Mouse (Mus musculus) CH12.LX (cell line): ENCODE measurements around the gene Sema3f.

Source experiments
- CHD1 ChIP-seq: IDR thresholded peaks from 2 replicates; pipeline ENCODE4 v1.6.1; 2012; ENCODE audit warnings: low read depth, low read length, improper control_type of control experiment, inconsistent platforms
- CTCF ChIP-seq, 2 experiments: IDR thresholded peaks in 1 of 2; conservative IDR thresholded peaks in 1 of 2; 2 replicates each; pipeline ENCODE4 v1.5.1; 2011 to 2012; ENCODE audit warnings: low read depth in 2 of 2, low read length in 2 of 2, improper control_type of control experiment in 1 of 2, inconsistent platforms in 1 of 2, mild to moderate bottlenecking in 1 of 2, moderate library complexity in 1 of 2
- EP300 ChIP-seq: IDR thresholded peaks from 2 replicates; pipeline ENCODE4 v1.6.1; 2011; ENCODE audit warnings: low read length, improper control_type of control experiment
- GABPA ChIP-seq: IDR thresholded peaks from 2 replicates; pipeline ENCODE4 v1.6.1; 2012; ENCODE audit warnings: low read depth, low read length, improper control_type of control experiment, inconsistent platforms; ENCODE audit not compliant: insufficient replicate concordance
- NELFE ChIP-seq: IDR thresholded peaks from 2 replicates; pipeline ENCODE4 v1.6.1; 2011; ENCODE audit warnings: low read depth, low read length, improper control_type of control experiment
- PAX5 ChIP-seq: IDR thresholded peaks from 2 replicates; pipeline ENCODE4 v1.6.1; 2012; ENCODE audit warnings: low read length, inconsistent platforms, mixed read lengths
- POLR2A ChIP-seq: IDR thresholded peaks from 2 replicates; pipeline ENCODE4 v1.6.1; 2011; ENCODE audit warnings: low read depth, mild to moderate bottlenecking, improper control_type of control experiment, low read length
- RCOR1 ChIP-seq: conservative IDR thresholded peaks from 2 replicates; pipeline ENCODE4 v1.6.1; 2012; ENCODE audit warnings: low read depth, mild to moderate bottlenecking, inconsistent platforms, low read length, improper control_type of control experiment
- TBP ChIP-seq: conservative IDR thresholded peaks from 2 replicates; pipeline ENCODE4 v1.6.1; 2011; ENCODE audit warnings: low read depth, low read length, improper control_type of control experiment
- UBTF ChIP-seq: IDR thresholded peaks from 2 replicates; pipeline ENCODE4 v1.6.1; 2012; ENCODE audit warnings: low read depth, mild to moderate bottlenecking, inconsistent platforms, low read length, improper control_type of control experiment, moderate library complexity

DNA sequence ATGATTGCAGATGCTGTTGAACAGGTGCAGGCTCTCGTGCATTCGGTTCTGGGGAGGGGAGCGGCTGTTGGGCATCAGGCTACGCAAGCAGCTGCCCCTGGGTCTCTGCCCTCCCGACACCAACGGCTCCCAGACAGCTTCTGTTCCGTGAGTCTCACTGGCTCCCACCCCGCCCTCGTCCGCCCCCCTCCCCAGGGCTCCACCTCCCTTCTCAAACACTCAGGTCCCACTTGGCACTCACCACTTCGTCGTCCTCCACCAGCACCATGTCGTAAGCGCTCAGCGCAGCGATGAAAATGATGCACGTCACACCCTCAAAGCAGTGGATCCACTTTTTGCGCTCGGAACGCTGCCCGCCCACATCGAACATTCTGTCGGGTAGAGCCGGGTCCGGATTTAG is 34.0 kb downstream of the Sema3f start:
- no peak for TF ChIP-seq RCOR1
- TF ChIP-seq PAX5 = no peak
- no peak for TF ChIP-seq TBP
- no peak for TF ChIP-seq UBTF
- TF ChIP-seq GABPA = no peak
- no peak for TF ChIP-seq POLR2A
- TF ChIP-seq CTCF (conservative IDR thresholded peaks at IDR 0.05 in 1 of 2, IDR thresholded peaks at IDR 0.05 in 1 of 2; ENCODE audit: low read depth in 2 of 2, low read length in 2 of 2) = no peak
- TF ChIP-seq NELFE = no peak
- TF ChIP-seq CHD1 = no peak
- no peak for TF ChIP-seq EP300
